Mouse (Mus musculus) left cerebral cortex, postnatal 4 days (tissue): ENCODE measurements around the gene Olfr113. TPM values are rescaled to one million over a fixed set of nuclear protein-coding genes. Genes with fewer than 3 reads are reported as not detected.
"Not testable (repeated sequence)": the region's sequence is repeated elsewhere in the genome, so short reads cannot be mapped to it uniquely, and the experiment has no call there.

Experiments
- DNase-seq: peaks from one replicate; pipeline ENCODE4 v3.0.0-alpha.2; 2022
- intact Hi-C: fragments of 180-260 bp; cut with DNase I; formaldehyde crosslinking; loops from one replicate; pipeline ENCODE4 v1.15.1; 2025
- total RNA-seq, 2 experiments: library from RNA; stranded (reverse); gene quantifications; 2 replicates each; pipeline ENCODE4 v1.2.3; 2021

The Olfr113 gene
- total RNA-seq: not detected

DNA sequence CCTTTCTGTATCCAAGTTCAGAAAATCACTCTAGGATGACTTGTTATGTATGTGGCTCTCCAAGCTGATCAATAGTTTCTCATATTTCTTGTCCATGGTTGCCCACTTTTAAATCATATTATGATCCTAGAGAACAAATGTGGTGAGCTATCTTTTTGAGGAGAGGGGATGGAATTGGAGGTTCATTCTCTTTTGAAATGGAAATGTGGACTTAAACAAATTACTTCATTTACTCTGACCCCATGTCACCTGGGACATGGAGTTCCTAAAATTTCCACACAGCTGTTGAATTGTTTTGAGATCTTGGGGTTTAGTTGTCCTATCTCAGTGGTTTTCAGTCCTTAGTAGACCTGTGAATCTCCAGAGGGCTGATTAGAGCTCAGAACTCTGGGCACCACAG, at the start of gene Olfr113:
TSS of gene Olfr113 (minus strand) at position 101 of the 400 bp plus-strand sequence.
- no peak for DNase-seq
- intact Hi-C loops: no loop called here

DNA sequence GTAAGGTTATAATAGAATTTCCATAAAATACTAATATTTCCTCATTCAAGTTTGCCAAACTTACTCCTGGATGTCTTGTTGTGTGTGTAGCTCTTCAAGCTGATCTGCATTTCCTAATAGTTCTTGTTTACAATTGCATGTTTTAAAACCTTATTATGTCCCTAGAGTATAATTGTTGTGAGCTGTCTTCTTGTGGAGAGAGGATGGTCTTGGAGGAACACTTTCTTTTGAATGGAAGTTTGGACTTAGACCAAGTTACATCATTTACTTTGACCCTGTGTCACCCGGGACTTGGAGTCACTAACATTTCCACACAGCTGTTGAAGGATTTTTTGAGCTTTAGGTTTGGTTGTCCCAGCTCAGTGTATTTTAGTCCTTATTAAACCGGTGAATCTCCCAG, 49.5 kb upstream of the Olfr113 start, which contains the start of the genes Olfr115 and Olfr116:
TSS of gene Olfr115 (minus strand) at position 101 of the 400 bp plus-strand sequence.
TSS of gene Olfr116 (minus strand) at position 191 of the 400 bp plus-strand sequence.
- intact Hi-C loops: no loop called here
- no peak for DNase-seq

DNA sequence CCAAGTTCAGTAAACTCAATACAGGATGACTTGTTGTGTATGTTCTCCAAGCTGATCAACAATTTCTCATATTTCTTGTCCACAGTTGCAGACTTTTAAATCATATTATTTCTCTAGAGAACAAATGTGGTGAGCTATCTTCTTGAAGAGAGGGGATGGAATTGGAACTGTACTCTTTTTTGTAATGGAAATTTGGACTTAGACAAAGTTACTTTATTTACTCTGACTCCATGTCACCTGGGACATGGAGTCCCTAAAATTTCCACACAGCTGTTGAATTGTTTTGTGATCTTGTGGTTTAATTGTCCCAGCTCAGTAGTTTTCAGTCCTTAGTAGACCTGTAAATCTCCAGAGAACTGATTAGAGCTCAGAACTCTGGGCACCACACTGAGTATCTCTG, 15.2 kb upstream of the Olfr113 start, which contains the start of gene Olfr114:
TSS of gene Olfr114 (minus strand) at position 101 of the 400 bp plus-strand sequence.
- intact Hi-C loops: no loop called here

DNA sequence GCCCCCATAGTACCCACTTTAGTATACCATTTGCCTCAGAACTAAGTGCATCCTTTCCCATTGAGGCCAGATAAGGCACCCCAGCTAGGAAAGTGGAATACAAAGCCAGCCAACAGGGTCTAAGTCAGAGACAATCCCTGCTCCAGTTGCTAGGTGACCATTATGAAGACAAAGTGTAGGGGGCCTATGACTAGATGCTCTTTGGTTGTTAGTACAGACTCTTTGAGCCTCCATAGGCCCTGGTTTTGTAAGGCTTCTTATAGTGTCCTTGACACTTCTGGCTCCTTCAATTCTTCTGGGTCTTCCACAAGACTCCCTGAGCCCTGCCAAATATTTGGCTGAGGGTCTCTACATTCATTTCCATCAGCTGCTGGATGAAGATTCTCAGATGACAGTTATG, 8.1 kb downstream of the Olfr113 start, which contains the start of gene Olfr112:
TSS of gene Olfr112 (minus strand) at position 101 of the 400 bp plus-strand sequence.
- intact Hi-C loops: no loop called here
- DNase-seq: no peak

More for the DNA sequence above, 15.2 kb upstream of the Olfr113 start, which contains the start of gene Olfr114:
- DNase-seq: no peak

DNA sequence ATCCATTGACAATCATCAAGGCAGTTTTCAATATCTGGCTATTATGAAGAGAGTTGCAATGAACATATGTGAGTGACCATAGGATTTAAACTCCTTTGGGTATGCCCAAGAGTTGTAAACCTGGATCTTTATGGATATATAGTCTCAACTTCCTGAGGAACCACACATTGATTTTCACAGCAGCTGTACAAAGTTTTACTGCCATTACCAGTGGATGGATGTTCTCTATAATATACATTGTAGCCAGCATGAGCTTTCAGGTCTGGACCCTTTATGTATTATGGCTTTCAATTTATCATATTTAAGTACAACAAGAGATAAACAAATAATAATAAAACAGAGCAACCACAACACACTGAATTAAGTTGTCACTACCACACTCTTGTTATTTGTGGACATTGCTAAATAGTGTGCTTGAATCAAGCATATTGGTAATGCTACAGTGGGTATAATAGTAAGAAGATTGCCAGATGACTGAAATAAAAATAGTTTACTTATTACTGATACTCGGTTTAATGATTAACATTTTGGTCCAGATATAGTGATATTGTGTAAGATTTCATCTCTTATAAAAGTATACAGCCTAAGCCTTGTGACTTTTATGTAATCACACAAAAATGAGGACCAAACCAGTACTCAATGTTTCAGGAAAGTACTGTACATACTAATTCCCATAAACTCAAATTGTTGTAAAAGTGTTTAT, 18.4 kb downstream of the Olfr113 start:
- DNase-seq: no peak
- intact Hi-C loops: no loop called here

DNA sequence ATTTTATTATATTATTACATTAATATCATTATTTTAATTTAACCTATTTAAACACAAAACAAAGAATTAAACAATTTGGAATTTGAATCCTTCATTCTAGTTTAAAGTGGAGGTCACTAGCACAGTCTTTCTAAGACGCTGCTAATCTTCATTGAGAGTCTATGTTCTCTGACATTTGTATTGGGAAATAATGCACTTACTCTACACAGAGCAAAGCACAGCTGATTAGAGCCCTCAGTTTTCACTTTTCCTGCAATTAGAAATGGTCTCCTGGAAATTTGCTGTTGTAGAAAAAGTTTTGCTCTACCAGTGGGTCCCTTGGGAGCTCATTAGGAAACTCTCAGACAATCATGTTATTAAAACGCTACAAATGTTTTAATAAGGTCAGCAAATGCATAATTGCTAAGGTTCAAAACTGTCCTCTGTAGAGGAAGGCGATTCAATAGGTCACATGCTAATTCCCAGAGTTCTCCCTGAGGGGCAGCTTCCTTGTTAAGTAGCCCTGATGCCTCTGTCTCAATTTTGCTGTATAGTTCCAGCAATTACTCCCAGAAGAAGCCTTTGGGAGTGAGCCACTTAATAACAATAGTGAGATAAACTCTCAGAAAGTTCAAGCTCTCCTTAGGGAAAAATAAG, 33.5 kb downstream of the Olfr113 start:
- DNase-seq: no peak
- intact Hi-C loops: no loop called here

DNA sequence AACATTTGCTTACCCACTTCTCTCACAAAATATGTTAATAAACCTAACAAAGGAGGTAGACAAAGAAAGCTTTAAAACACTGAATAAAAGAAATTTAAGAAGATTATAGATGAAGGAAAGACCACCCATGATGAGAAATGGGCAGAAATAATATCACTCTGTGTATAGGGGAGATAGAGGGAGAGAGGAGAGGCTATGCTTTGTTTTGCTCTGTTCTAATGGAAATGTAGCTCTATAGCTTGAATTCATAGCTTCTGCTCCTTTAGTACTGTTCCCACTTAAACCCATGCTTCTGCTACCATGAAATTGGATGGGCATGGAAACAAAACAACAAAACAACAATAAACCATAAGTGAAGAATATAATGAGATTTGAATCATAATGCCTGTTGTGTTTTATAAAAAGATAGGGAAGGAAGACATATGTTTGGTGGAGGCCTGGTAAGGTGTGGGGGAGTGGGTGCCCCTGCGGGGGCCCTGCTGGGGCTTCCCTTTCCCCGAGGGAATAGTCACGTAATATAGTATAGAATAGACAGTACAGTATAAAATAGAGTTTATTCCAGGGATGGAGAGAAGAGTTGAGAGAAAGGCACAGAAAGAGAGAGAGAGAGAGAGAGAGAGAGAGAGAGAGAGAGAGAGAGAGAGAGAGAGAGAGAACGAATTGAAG, 35.9 kb downstream of the Olfr113 start:
- intact Hi-C loops: no loop called here
- no peak for DNase-seq

DNA sequence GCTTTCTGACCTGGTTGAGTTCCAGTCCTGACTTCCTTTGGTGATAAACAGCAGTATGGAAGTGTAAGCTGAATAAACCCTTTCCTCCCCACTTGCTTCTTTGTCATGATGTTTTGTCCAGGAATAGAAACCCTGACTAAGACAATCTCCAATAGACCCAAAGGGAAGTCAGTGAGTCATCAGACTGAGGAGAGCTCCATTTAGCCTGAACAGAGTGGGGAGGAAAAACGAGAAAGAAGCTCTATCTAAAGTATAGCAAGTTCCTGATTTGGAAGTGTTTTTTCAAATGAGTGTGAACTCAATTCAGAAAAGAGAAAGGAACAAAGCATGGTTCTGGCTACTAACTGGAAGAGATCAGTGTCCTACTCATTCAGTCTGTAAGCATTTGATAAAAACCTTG, 39.0 kb downstream of the Olfr113 start:
- DNase-seq: not testable (repeated sequence)

DNA sequence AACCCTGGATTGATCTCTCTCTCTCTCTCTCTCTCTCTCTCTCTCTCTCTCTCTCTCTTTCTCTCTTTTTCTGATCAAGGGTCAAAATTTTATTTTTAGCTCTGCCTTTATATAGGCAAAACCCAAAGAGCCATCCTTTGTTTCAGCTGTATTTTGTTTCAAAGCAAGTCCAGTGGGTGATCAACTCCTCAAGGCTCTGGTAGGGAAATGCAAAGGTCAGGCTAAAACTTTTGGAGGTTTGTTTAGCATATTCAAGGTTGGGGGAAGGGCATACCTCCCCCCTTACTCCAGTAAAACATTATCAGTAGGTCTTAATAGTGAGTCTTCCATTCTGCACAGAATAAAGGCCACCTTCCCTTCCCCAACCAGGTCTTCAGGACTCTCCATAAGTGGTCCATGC, 42.3 kb downstream of the Olfr113 start:
- intact Hi-C loops: no loop called here
- DNase-seq: no peak

More for the DNA sequence above, 39.0 kb downstream of the Olfr113 start:
- intact Hi-C loops: not testable (repeated sequence)

DNA sequence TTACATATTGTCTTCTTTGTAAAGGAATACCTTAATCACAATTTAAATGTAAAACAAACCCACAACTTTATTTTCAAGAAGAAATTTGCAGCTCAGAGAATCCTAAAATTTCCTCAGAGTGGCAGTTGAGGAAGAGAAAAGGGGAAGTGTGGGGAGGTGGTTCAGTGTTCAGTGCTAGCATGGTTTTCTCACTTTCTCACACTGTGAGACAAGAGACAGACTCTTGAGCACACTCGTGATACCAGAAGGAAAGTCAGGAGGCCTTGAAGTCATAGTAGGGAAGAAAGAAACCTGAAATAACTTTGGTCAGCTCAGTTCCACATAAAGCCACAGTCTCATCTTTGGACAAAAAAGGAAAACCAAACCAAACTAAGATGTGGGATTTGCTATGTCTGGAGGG, 52.0 kb downstream of the Olfr113 start:
- intact Hi-C loops, DNase-seq: not testable (repeated sequence)

DNA sequence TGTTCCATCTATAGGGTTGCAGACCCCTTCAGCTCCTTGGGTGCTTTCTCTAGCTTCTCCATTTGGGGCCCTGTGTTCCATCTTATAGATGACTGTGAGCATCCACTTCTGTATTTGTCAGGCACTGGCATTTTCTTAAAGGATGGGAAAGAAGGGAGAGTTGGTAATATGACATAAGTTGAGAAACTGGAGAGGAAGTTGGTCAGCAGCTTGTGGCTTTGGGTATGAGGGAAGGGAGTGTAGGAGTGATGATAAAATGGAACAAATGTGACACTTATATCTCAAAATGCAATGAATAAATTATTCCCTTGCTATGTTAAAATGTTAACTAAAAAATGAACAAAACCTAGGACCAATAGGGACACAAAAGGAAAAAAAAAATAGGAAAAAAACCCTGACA, 52.9 kb downstream of the Olfr113 start:
- DNase-seq, intact Hi-C loops: not testable (repeated sequence)

Other genes starting within 250 kb of the Olfr113 start
- not detected for gene Olfr103, start 238.0 kb downstream of the Olfr113 start, total RNA-seq
- gene Olfr104-ps, start 218.1 kb downstream of the Olfr113 start, total RNA-seq: not detected
- gene Olfr105-ps, start 198.6 kb downstream of the Olfr113 start, total RNA-seq: not detected
- gene Olfr106-ps, start 187.3 kb downstream of the Olfr113 start, total RNA-seq: not detected
- not detected for gene Olfr107, start 178.4 kb downstream of the Olfr113 start, total RNA-seq
- gene Olfr108, start 132.2 kb downstream of the Olfr113 start, total RNA-seq: not detected
- gene Olfr109, start 118.7 kb downstream of the Olfr113 start, total RNA-seq: not detected
- not detected for gene H2-M2, start 94.1 kb downstream of the Olfr113 start, total RNA-seq
- gene Olfr110, start 85.2 kb downstream of the Olfr113 start, total RNA-seq: not detected
- gene Olfr111, start 69.6 kb downstream of the Olfr113 start, total RNA-seq: under 1 TPM in 1 of 2 experiments, not detected in 1; 0.18 TPM
- not detected for gene Olfr112, start 8.2 kb downstream of the Olfr113 start, total RNA-seq
- not detected for gene Olfr114, start 15.1 kb upstream of the Olfr113 start, total RNA-seq
- not detected for gene Olfr115, start 49.4 kb upstream of the Olfr113 start, total RNA-seq
- gene Olfr116, start 49.5 kb upstream of the Olfr113 start, total RNA-seq: not detected
- not detected for gene Olfr117, start 86.1 kb upstream of the Olfr113 start, total RNA-seq
- gene Olfr118, start 89.3 kb upstream of the Olfr113 start, total RNA-seq: not detected
- gene Olfr119, start 118.9 kb upstream of the Olfr113 start, total RNA-seq: not detected
- not detected for gene Olfr120, start 144.1 kb upstream of the Olfr113 start, total RNA-seq
- gene Olfr121, start 171.2 kb upstream of the Olfr113 start, total RNA-seq: not detected
- gene Olfr122, start 190.9 kb upstream of the Olfr113 start, total RNA-seq: not detected
- gene Olfr123, start 215.9 kb upstream of the Olfr113 start, total RNA-seq: not detected
- not detected for gene Olfr124, start 222.2 kb upstream of the Olfr113 start, total RNA-seq